8 mouse cellular contexts compared by ENCODE assay signal in genomic region chr4:45471654-45472556, GRCm38 (mm10).
DNase-seq lines count a peak whose midpoint lies in the region; ATAC-seq and TF ChIP-seq lines count a peak whose summit lies in the region.

No protein-coding gene starts in this region.

- no peaks in the 10 kb centered on the region for H3K9me3 ChIP-seq in forebrain, embryonic 14.5 days (replicated peaks; ENCODE audit: control insufficient read depth, low read length)
- H3K9me3 ChIP-seq in hindbrain, embryonic 14.5 days (ENCODE audit: control insufficient read depth, low read length) = no peaks in the 10 kb centered on the region
- H3K9me3 ChIP-seq in liver, embryonic 13.5 days (replicated peaks) = no peaks in the 10 kb centered on the region

- TF ChIP-seq CTCF in small intestine, adult 2 months (IDR thresholded peaks at IDR 0.05; ENCODE audit: extremely low read depth, insufficient read length, insufficient replicate concordance, low read depth, low read length) = no peak
- no peak for TF ChIP-seq CTCF in thymus, adult 2 months (IDR thresholded peaks at IDR 0.05; ENCODE audit: borderline replicate concordance, control insufficient read depth, extremely low read depth, insufficient read depth, low read length, poor library complexity)

- peak; percentile 56 for DNase-seq in layer of hippocampus, adult 11-12 months (ENCODE audit: low spot score)
- no peak for DNase-seq in layer of hippocampus, adult 9-10 months (ENCODE audit: low spot score)
- no peak for DNase-seq in forebrain, embryonic 14.5 days (ENCODE audit: low spot score)
- no peak for DNase-seq in hindbrain, embryonic 14.5 days (ENCODE audit: low spot score)
- DNase-seq in liver, embryonic 13.5 days = no peak
- DNase-seq in testis, postnatal 14 days (ENCODE audit: low spot score) = no peak
- DNase-seq in thymus, adult 2 months = no peak

- H3K9ac ChIP-seq in forebrain, embryonic 14.5 days (ENCODE audit: low read length) = no peak overlapping the region
- H3K9ac ChIP-seq in hindbrain, embryonic 14.5 days = 0 out of 2 replicates have a peak overlapping the region, but pooled peaks have one; percentile 5
- H3K9ac ChIP-seq in liver, embryonic 13.5 days = no peak overlapping the region

- no peak for TF ChIP-seq POLR2A in small intestine, adult 2 months (IDR thresholded peaks at IDR 0.05; ENCODE audit: low read depth, low read length)
- no peak for TF ChIP-seq POLR2A in thymus, adult 2 months (IDR thresholded peaks at IDR 0.05; ENCODE audit: control insufficient read depth, extremely low read depth, insufficient read depth, low read length, poor library complexity)

- no peak overlapping the region for H3K4me3 ChIP-seq in forebrain, embryonic 14.5 days (ENCODE audit: low read depth, low read length)
- no peak overlapping the region for H3K4me3 ChIP-seq in hindbrain, embryonic 14.5 days (replicated peaks; ENCODE audit: low read length)
- no peak overlapping the region for H3K4me3 ChIP-seq in liver, embryonic 13.5 days (replicated peaks)
- H3K4me3 ChIP-seq in small intestine, adult 2 months (ENCODE audit: low read depth, low read length) = no peak overlapping the region
- H3K4me3 ChIP-seq in thymus, adult 2 months (ENCODE audit: control insufficient read depth, insufficient read depth, low read length) = no peak overlapping the region

- no peak overlapping the region for H3K4me2 ChIP-seq in forebrain, embryonic 14.5 days (ENCODE audit: low read length)
- no peak overlapping the region for H3K4me2 ChIP-seq in hindbrain, embryonic 14.5 days (replicated peaks)
- H3K4me2 ChIP-seq in liver, embryonic 13.5 days = no peak overlapping the region

- WGBS in forebrain, embryonic 14.5 days = 77% methylated on average over 11 of the region's 11 CpGs
- WGBS in hindbrain, embryonic 14.5 days = 70% methylated on average over 11 of the region's 11 CpGs
- WGBS in liver, embryonic 13.5 days (ENCODE audit: insufficient replicate concordance) = 54% methylated on average over 11 of the region's 11 CpGs
- WGBS in small intestine, adult 2 months = 71% methylated on average over 11 of the region's 11 CpGs
- WGBS in thymus, adult 2 months = 90% methylated on average over 11 of the region's 11 CpGs

- no peaks in the 10 kb centered on the region for H3K27me3 ChIP-seq in forebrain, embryonic 14.5 days (replicated peaks; ENCODE audit: control insufficient read depth, insufficient read depth, low read length)
- no peaks in the 10 kb centered on the region for H3K27me3 ChIP-seq in hindbrain, embryonic 14.5 days (ENCODE audit: control insufficient read depth, insufficient read depth, low read length)
- no peaks in the 10 kb centered on the region for H3K27me3 ChIP-seq in liver, embryonic 13.5 days
- no peaks in the 10 kb centered on the region for H3K27me3 ChIP-seq in small intestine, adult 2 months (ENCODE audit: control insufficient read depth, insufficient read depth, low read length)
- no peaks in the 10 kb centered on the region for H3K27me3 ChIP-seq in thymus, adult 2 months (ENCODE audit: control insufficient read depth, insufficient read depth, low read length)

- ATAC-seq in forebrain, embryonic 14.5 days = no peak
- no peak for ATAC-seq in hindbrain, embryonic 14.5 days (ENCODE audit: low FRiP score)
- ATAC-seq in liver, embryonic 13.5 days (ENCODE audit: low read depth) = peak; percentile 18; the same call in 1 of the 2 replicates

- H3K4me1 ChIP-seq in forebrain, embryonic 14.5 days (ENCODE audit: control insufficient read depth, insufficient read depth, low read length) = peaks cover 33% of the 10 kb centered on the region
- H3K4me1 ChIP-seq in hindbrain, embryonic 14.5 days (replicated peaks; ENCODE audit: control insufficient read depth, insufficient read depth, low read length) = peaks cover 31% of the 10 kb centered on the region
- H3K4me1 ChIP-seq in liver, embryonic 13.5 days (replicated peaks) = peaks cover 83% of the 10 kb centered on the region
- peaks cover 34% of the 10 kb centered on the region for H3K4me1 ChIP-seq in small intestine, adult 2 months (ENCODE audit: control insufficient read depth, insufficient read depth, insufficient read length, low read length)
- H3K4me1 ChIP-seq in thymus, adult 2 months (replicated peaks; ENCODE audit: control insufficient read depth, insufficient read depth, low read length) = peaks cover 7% of the 10 kb centered on the region

- H3K36me3 ChIP-seq in forebrain, embryonic 14.5 days (ENCODE audit: control insufficient read depth, insufficient read depth, low read length) = 0 out of 2 replicates have a peak, but pooled peaks cover 4% of the 10 kb centered on the region
- H3K36me3 ChIP-seq in hindbrain, embryonic 14.5 days (replicated peaks; ENCODE audit: control insufficient read depth, insufficient read depth) = no peaks in the 10 kb centered on the region
- peaks cover 27% of the 10 kb centered on the region for H3K36me3 ChIP-seq in liver, embryonic 13.5 days
- no peaks in the 10 kb centered on the region for H3K36me3 ChIP-seq in small intestine, adult 2 months (ENCODE audit: control insufficient read depth, insufficient read depth, low read length)
- H3K36me3 ChIP-seq in thymus, adult 2 months (ENCODE audit: control insufficient read depth, insufficient read depth, low read length) = no peaks in the 10 kb centered on the region

- peak overlapping the region; percentile 79 for H3K27ac ChIP-seq in forebrain, embryonic 14.5 days (ENCODE audit: low read depth, low read length)
- peak overlapping the region; percentile 39 for H3K27ac ChIP-seq in hindbrain, embryonic 14.5 days
- H3K27ac ChIP-seq in liver, embryonic 13.5 days = peak overlapping the region; percentile 30
- peak overlapping the region; percentile 38; the same call in 1 of the 2 replicates for H3K27ac ChIP-seq in small intestine, adult 2 months (ENCODE audit: insufficient read depth, low read depth, low read length)
- H3K27ac ChIP-seq in thymus, adult 2 months (ENCODE audit: control insufficient read depth, insufficient read depth, low read length) = no peak overlapping the region
